Mouse (Mus musculus): ENCODE data around the gene Meis2. TPM values are rescaled to one million over a fixed set of nuclear protein-coding genes. Genes with fewer than 3 reads are reported as not detected.

Gene Meis2
- polyA plus RNA-seq, 1 experiment from 2014 or later = 62.7 TPM

DNA sequence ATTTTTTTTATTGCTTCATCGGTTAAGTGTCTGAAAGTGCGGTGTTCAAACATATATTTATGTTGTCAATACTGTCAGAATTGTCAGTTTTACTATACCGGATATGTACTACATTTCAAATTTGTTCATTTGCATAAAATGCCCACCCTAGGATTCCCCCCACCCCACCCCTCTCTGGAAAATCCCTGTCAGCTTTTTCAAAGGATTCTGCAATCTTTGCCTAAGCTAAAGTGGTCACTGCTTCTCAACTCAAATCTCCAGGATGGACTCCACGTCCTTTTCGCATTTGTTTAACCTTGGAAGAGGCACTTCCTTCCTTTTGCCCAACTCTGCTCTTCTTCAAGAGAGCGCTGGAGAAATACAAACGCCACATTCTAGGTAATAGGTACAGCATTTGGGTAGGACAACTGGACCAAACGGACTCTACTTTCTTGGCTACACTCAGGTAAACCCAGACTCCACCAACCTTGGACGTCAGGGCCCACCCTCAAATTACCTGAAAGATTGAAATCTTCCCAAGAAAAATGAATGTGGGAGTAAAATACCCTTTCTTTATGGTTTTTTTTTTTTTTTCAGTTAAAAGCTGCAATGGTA lies 7.8 kb upstream of the Meis2 start:
- no peaks in the 10 kb centered on the region for H3K36me3 ChIP-seq
- WGBS = 29% methylated on average over 9 of the region's 9 CpGs
- DNase-seq (ENCODE audit: low spot score) = no peak
- H3K9me3 ChIP-seq = no peaks in the 10 kb centered on the region
- no peak overlapping the region for H3K27ac ChIP-seq
- peaks cover 9% of the 10 kb centered on the region for H3K27me3 ChIP-seq (ENCODE audit: insufficient read depth, poor library complexity, severe bottlenecking)
- peaks cover 36% of the 10 kb centered on the region for H3K4me1 ChIP-seq
- no peak overlapping the region for H3K4me3 ChIP-seq

DNA sequence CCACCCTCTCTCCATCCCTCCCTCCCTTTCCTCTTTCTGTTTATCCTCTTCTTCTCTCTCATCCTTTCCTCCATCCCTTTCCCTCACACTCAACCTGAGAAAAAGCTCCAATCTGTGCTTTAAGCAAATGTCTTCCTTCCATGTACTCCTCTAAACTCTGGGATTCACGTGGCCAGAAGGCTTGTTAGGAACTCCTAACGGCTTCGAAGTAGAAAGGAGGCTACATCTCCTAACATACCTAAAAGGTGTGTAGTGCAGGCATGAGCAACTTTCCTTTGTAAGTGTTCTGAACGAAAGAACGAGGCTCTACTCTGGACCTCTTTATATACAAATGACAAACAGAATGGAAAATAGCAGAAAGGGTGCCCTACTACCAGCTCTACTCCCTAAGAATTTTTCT lies 7.1 kb upstream of the Meis2 start:
- peak overlapping the region; percentile 99 for H3K27ac ChIP-seq
- 15% methylated on average over 5 of the region's 5 CpGs for WGBS
- H3K4me3 ChIP-seq = peak overlapping the region; percentile 93
- no peak for DNase-seq (ENCODE audit: low spot score)
- H3K4me1 ChIP-seq = peaks cover 38% of the 10 kb centered on the region
- no peaks in the 10 kb centered on the region for H3K9me3 ChIP-seq
- H3K36me3 ChIP-seq = no peaks in the 10 kb centered on the region
- H3K27me3 ChIP-seq (ENCODE audit: insufficient read depth, poor library complexity, severe bottlenecking) = peaks cover 9% of the 10 kb centered on the region

DNA sequence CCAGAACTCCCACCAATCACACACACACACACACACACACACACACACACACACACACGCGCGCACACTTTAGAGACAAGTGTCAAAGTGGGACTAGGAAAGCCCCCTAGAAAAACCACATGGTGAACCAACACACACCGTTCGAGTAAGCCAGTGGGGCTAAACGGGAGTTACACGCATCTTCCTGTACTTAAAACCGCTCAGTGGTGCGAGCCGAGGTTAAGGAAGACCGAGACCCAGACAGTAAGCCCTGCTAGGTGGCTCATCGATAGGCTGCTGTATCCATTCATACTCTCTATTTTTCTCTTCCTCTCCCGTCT lies 6.6 kb upstream of the Meis2 start:
- Histone ChIP-seq H3K36me3 (no peaks in the 10 kb centered on the region), H3K4me1 (peaks cover 38% of the 10 kb centered on the region), H3K9me3 (no peaks in the 10 kb centered on the region), H3K27ac (peak overlapping the region; percentile 99), H3K4me3 (peak overlapping the region; percentile 93), H3K27me3 (ENCODE audit: insufficient read depth, poor library complexity, severe bottlenecking) (peaks cover 9% of the 10 kb centered on the region)
- 4% methylated on average over 13 of the region's 13 CpGs for WGBS
- DNase-seq (ENCODE audit: low spot score) = no peak

DNA sequence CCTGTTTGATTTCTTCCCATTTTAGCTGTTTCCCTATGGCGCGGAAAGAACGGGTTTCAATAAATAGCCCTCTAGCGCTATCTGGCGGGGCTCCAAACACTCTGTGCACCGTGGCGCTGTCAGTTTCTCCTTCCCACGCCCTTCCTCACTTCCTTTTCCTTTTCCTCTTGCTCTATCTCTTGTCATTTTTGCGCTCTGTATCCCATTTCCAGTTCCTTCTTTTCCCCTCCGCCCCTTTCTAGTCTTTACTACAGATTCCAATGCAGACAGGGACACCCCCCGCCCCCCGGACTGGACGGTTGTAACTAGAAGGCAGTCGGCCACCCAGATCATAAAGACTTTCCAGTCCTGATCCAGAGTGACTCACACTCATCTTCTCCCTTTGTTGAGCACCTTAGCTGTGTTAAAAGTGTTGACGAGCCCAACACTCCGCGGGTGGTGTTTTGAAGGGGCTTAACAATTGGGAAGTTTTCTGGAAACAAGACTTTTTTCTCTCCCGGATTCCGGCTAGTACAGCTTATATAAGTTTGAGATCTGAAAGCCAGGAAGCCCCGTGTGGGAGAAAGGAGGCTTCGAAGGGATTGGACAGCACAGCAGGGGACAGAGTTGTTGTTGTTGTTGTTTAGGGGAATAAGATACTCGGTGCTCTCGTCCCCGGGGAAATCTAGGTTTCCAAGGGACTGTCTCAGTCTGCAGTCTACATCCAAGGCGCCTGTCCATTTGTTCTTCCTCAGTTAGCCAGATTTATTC lies 6.1 kb upstream of the Meis2 start:
- H3K27ac ChIP-seq = peak overlapping the region; percentile 99
- peak; percentile 83 for DNase-seq (ENCODE audit: low spot score)
- no peaks in the 10 kb centered on the region for H3K36me3 ChIP-seq
- WGBS = 2% methylated on average over 25 of the region's 25 CpGs
- H3K4me1 ChIP-seq = peaks cover 36% of the 10 kb centered on the region
- no peaks in the 10 kb centered on the region for H3K9me3 ChIP-seq
- peaks cover 5% of the 10 kb centered on the region for H3K27me3 ChIP-seq (ENCODE audit: insufficient read depth, poor library complexity, severe bottlenecking)
- H3K4me3 ChIP-seq = peak overlapping the region; percentile 93

DNA sequence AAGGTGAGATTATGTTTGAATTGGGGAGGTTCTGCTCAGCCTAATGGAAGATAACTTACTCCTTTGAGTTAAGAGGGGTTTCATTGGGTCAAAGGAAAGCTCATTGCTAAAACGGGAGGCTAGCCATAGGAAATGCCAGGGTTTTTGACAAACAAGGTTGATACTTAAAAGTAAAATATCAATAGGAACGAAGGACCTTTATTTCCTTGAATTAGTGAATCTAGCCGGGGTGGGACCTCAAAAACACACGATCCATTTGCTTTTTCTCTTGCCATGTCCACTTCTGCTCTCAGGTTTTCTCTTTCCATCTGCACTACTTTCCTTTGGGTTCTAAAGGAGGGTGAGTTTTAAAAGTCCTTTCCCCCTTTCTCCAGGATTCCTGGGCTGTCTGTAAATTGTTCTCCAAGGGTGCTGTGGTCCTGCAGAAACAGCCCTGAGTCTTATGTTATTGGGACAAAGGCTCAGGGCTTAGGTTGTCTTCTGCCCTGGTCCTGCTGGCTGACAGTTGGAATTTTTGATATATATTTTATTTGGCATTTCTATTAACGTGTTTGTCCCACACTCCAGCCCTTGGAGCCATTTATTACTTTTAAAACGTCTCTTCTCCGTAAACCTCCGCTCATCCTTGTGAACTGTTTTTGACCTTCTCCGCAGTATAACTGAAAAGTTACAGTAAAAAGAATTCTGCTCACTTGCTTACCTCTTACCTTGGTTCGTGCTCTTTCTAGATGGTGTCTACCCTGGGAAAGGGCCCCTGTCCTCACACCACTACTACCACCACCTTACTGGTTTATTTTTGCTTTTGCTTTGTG lies 5.2 kb upstream of the Meis2 start:
- H3K36me3 ChIP-seq = no peaks in the 10 kb centered on the region
- peaks cover 36% of the 10 kb centered on the region for H3K4me1 ChIP-seq
- H3K27me3 ChIP-seq (ENCODE audit: insufficient read depth, poor library complexity, severe bottlenecking) = peaks cover 4% of the 10 kb centered on the region
- 18% methylated on average over 10 of the region's 10 CpGs for WGBS
- no peaks in the 10 kb centered on the region for H3K9me3 ChIP-seq
- peak overlapping the region; percentile 99 for H3K27ac ChIP-seq
- peak overlapping the region; percentile 93 for H3K4me3 ChIP-seq
- no peak for DNase-seq (ENCODE audit: low spot score)

DNA sequence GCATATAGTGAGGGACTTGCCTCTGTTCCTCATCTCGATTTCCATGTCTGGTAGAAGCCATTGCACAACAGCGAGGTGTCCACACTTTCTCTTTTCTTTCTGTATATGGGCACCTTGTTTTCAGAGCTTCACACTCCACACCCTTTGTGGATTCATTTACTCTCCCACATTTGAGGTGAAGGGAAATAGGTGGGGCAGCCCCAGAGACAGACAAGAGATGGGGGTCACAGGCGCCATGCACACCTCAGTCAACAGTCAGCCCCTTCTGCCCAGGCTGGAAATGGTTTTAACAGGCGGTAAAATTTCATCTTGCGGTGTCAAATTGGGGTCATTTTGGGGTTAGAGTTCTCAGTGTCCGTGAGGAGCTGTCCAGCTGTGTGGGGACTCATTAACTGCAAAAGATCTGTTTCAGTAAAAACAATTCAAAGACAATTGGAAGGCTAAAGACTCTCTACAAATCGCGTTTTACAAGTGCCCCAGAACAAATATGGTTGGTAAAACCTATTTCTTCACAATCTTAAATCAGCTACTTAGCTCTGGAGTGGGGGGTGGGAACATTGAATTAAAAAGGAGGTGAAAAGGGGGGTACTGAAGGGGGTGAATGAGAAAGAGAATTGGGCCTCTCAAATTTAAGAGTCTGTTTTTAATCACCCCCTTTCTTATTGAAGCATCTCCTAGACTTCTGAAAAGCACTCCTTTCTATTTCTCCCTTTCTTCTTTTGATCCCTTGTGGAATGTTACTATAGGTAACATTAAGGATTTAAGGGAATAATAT lies 4.0 kb upstream of the Meis2 start:
- Histone ChIP-seq H3K4me3 (peak overlapping the region; percentile 93), H3K27ac (peak overlapping the region; percentile 99), H3K9me3 (no peaks in the 10 kb centered on the region), H3K36me3 (no peaks in the 10 kb centered on the region), H3K4me1 (peaks cover 28% of the 10 kb centered on the region), H3K27me3 (ENCODE audit: insufficient read depth, poor library complexity, severe bottlenecking) (peaks cover 1% of the 10 kb centered on the region)
- 10% methylated on average over 8 of the region's 8 CpGs for WGBS
- no peak for DNase-seq (ENCODE audit: low spot score)

DNA sequence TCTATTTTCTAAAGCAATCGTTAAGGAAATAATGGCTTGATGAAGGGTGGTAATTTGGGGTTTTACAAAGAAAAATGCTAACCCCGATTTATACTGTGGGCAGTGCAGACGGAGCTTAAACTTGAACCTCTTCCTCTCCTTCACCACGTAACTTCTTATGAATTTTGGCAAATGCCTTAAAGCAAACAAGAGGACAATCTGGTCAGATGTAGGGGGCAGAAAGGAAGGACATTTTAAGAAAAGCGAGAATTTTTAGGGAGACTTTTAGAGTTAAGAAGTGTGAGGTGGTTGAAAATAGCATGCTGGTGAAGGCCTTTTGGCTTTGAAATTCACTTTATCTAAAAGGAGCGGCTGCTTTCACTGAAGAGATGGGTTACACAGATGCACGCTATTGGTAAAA lies 3.3 kb upstream of the Meis2 start:
- no peaks in the 10 kb centered on the region for H3K36me3 ChIP-seq
- no peaks in the 10 kb centered on the region for H3K27me3 ChIP-seq (ENCODE audit: insufficient read depth, poor library complexity, severe bottlenecking)
- 19% methylated on average over 7 of the region's 7 CpGs for WGBS
- H3K27ac ChIP-seq = peak overlapping the region; percentile 99
- no peak for DNase-seq (ENCODE audit: low spot score)
- peak overlapping the region; percentile 93 for H3K4me3 ChIP-seq
- peaks cover 27% of the 10 kb centered on the region for H3K4me1 ChIP-seq
- no peaks in the 10 kb centered on the region for H3K9me3 ChIP-seq

DNA sequence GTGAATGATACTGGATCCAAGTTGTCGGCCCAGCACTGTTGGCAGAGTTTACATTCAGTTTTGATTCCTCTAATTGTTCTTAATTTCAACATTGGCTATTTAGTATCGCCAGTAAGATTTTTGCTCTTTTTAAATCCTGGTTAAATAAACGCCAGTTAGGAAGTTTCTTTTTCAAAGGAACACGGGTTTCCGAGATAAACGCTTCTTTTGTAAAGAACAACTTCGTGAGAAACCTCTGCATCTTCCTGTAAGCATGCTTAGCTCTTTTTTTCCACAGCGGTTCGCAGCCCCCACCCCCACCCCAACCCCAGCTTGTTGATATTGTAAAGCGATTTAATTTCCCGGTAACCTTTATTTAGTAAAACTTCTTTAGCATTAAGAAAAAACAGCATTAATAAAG lies 2.8 kb upstream of the Meis2 start:
- Histone ChIP-seq H3K9me3 (no peaks in the 10 kb centered on the region), H3K4me1 (peaks cover 25% of the 10 kb centered on the region), H3K27ac (peak overlapping the region; percentile 99), H3K27me3 (ENCODE audit: insufficient read depth, poor library complexity, severe bottlenecking) (no peaks in the 10 kb centered on the region), H3K4me3 (peak overlapping the region; percentile 93), H3K36me3 (no peaks in the 10 kb centered on the region)
- 4% methylated on average over 11 of the region's 11 CpGs for WGBS
- DNase-seq (ENCODE audit: low spot score) = no peak

DNA sequence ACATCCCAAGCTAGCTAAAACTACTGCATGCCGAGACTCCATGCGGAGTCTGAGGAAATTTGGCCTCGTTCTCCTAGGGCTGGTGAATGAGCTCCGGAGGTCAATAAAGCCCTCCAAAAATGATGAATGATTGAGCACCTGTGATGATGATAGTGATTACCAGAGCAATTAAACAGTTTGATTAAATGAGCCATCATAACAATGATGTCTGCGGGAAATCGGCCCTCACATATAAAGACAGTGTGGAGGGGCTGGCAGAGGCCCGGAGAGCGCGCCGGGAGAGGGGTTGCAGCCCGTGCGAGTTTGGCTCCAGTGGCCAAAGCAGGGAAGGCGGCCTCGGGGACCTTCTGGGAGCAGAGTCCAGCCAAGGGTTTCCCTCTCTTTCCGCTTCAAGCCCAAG lies 2.1 kb upstream of the Meis2 start:
- Histone ChIP-seq H3K27me3 (ENCODE audit: insufficient read depth, poor library complexity, severe bottlenecking) (no peaks in the 10 kb centered on the region), H3K4me1 (peaks cover 19% of the 10 kb centered on the region)
- no peak for DNase-seq (ENCODE audit: low spot score)

DNA sequence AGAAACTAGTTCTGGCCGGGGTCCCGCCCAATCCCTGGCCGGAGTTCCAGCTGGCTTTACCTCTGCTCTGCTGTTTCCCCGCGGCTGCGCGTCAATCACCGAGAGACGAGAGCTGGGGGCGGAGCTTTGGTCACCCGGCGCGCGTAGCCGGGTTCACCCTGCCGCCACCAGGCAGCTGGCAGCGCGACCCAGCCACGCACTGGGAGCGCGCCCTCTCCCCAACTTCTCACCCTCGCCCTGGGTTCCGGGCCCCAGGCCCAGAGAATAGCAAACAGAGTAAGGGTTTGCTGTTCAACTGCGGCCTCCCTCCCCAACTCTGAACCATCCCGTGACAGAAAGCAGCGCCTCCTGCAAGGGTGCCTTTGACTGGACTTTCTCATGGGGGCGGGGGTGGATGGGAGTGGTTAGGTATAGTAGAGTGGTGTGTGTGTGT lies 1.4 kb upstream of the Meis2 start:
- H3K27ac ChIP-seq = peak overlapping the region; percentile 99
- no peaks in the 10 kb centered on the region; the same call in 1 of the 2 replicates for H3K36me3 ChIP-seq
- WGBS = under 1% methylated on average over 27 of the region's 27 CpGs
- peaks cover 12% of the 10 kb centered on the region for H3K4me1 ChIP-seq
- H3K4me3 ChIP-seq = peak overlapping the region; percentile 93
- H3K27me3 ChIP-seq (ENCODE audit: insufficient read depth, poor library complexity, severe bottlenecking) = no peaks in the 10 kb centered on the region
- DNase-seq (ENCODE audit: low spot score) = peak; percentile 95
- H3K9me3 ChIP-seq = no peaks in the 10 kb centered on the region

More for the DNA sequence above, 2.1 kb upstream of the Meis2 start:
- Histone ChIP-seq H3K27ac (peak overlapping the region; percentile 99), H3K36me3 (no peaks in the 10 kb centered on the region; the same call in 1 of the 2 replicates), H3K4me3 (peak overlapping the region; percentile 93), H3K9me3 (no peaks in the 10 kb centered on the region)
- WGBS = under 1% methylated on average over 15 of the region's 15 CpGs

DNA sequence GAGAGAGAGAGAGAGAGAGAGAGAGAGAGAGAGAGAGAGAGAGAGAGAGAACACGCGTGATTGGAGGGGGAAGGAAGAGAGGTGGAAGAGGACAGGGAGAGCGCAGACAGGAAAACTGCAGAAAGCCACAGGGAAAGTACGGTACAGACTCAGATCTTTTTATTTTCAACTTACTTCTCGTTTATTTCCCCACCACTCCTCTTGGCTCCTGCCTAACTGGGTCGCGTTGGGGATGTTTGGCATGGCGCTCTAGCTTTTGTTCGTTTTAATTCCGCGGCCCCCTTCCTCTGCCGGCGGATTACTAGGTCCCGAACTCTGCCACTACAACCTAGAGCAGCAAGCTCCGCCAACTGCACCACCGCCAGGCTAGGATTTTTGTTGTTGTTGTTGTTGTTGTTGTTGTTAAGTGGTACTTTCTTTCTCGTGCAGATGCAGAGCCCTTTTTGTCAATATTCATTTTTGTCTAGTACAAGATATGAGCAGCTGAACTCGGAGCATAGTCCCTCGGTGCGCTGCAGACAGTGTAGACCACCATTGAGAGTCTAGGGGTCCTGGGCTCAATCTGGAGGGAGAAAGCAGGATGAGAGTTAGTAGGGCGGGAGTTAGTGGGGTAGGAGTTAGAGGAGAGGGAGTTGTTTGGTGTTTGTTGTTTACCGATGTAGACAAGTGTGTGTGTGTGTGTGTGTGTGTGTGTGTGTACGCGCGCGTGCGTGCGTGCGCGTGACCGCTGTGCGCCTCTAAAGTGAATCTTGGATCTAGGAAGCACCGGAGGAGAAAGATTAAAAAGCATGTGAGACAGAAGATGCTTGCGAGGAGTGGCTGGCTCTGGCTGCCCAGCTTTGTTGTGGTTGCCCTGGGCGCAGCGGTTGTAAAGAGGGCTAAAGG lies 660 bp upstream of the Meis2 start:
- Histone ChIP-seq H3K4me3 (peak overlapping the region; percentile 93), H3K27me3 (ENCODE audit: insufficient read depth, poor library complexity, severe bottlenecking) (no peaks in the 10 kb centered on the region), H3K4me1 (peaks cover 8% of the 10 kb centered on the region), H3K36me3 (no peaks in the 10 kb centered on the region; the same call in 1 of the 2 replicates), H3K27ac (peak overlapping the region; percentile 99), H3K9me3 (no peaks in the 10 kb centered on the region)
- peak; percentile 80 for DNase-seq (ENCODE audit: low spot score)
- WGBS = 0% methylated on average over 34 of the region's 36 CpGs

DNA sequence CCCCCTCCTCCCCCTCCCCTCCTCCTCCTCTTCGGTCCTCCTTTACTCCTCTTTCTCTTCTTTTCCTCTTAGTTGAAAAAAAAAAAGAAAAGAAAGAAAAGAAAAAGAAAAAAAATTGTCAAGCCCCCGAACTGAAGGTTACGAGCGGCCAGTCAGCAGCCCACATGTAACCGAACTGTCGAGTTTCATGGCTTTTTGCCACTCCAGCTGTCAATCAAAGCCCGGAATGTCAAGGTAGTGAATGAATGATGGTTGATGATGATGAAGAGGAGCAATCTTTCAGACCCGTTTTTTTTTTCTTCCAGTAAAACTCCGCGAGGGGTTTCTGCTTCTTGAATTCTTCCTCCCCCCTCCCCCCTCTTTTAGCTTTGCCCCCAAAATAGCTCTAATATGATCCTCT lies 582 bp downstream of the Meis2 start:
- 0% methylated on average over 10 of the region's 10 CpGs for WGBS
- H3K9me3 ChIP-seq = no peaks in the 10 kb centered on the region
- H3K27me3 ChIP-seq (ENCODE audit: insufficient read depth, poor library complexity, severe bottlenecking) = no peaks in the 10 kb centered on the region
- H3K4me3 ChIP-seq = peak overlapping the region; percentile 93
- H3K27ac ChIP-seq = peak overlapping the region; percentile 99
- no peak for DNase-seq (ENCODE audit: low spot score)
- peaks cover 21% of the 10 kb centered on the region for H3K4me1 ChIP-seq
- peaks cover 4% of the 10 kb centered on the region; the same call in 1 of the 2 replicates for H3K36me3 ChIP-seq
